Mouse (Mus musculus): ENCODE measurements at regions not wholly inside any gene's neighbourhood (a gene's known extent, or its start where the extent isn't known, plus 50 kb on each side); places are given as distances from the start of the nearest gene placed in this dataset.
A peak's percentile ranks its signal among the peaks of the same experiment; 100 is the strongest.

DNA sequence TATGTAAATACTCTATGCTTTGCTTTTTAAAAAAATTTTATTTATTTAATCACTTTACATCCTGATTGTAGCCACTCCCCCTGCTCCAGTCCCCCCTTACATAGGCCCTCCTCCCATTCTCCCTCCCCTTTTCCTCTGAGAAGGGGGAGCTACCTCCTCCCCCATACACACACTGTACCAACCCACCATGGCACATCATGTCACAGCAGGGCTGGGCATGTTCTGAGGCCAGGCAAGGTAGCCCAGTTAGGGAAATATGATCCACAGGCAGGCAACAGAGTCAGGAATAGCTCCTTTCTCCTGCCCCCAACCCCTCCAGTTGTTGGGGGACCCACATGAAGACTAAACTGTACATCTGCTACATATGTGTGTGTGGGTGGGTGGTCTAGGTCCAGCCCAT, 1130.7 kb upstream of the Gulo start:
- no peak for DNase-seq (ENCODE audit: low read depth, low spot score)

DNA sequence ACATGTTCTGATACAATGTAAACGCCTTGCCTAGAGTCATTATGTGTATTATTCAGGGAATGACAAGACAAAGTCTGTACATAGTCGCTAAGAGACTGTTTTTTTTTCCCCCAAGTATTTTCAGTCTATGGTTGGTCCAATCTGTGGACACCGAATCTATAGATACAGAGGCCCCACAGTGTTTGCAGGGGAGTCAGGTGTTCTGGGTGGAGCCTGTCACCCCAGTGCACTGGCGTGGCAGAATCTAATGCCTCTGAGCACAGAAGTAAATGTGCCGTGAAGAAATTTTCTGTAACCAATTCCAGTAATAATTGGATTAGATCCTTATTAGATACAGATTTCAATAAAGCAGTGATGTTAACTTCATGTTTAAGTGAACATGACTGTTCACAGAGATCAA, 1130.1 kb upstream of the Gulo start:
- no peak for DNase-seq (ENCODE audit: low read depth, low spot score)

DNA sequence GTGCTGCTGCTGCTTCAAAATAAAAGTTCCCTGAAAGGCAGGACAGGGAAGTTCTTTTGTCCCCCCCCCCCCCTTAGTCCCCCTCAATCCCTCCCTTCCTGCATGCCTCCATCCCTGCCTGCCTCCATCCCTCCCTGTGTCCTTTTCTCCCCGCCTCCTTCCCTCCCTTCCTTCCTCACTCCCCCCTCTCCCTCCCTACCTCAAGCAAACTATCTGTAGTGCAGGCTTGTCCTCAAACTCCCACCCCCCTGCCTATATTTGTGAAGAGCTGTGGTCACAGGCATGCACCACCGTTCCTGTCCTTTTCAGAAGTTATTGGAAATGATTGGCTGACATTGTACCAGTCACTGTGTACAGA, 1127.1 kb upstream of the Gulo start:
- DNase-seq (ENCODE audit: low read depth, low spot score), result no peak

DNA sequence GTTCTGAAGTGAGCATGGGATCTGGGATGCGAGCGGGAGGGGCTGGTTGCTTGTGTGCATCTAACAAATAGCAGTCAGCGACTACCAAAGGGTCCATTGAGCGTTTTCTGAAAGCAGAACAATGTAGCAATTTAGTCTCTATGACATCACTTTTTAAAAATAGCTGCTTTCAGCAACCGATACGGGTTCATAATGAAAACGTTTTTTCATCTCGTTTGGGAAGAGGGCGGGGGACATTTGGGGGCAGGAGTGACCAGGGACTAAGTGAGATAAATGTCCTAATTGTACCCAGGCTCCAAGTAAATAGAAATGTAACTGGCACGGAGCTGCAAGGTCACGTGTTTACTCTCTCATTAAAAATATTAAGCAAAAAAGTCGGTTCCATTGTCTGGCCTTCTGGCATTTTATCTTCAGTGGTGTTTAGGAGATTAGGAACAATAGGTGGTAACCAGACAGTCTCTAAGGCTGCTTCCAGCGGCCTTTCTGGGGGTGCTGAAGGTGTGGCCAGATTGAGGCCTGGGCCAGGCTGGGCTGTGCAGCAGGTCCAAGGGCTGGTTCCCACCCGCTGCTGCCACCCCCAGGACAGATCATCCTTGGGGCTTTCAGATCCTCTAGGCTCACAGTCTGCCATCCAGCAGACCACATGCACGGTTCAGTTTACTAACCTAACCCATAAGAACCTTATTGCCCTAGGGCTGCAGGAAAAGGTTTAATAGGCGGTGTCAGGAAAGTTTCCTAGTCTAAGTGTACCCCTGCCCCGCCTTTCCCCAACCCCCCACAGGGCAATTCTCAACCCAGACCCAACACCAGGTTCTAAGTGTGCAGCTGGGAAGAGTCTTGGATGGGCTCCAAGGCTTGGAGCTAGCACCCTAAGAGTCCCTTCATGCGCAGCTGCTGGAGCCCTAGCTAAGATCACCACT, 1126.5 kb upstream of the Gulo start:
- DNase-seq (ENCODE audit: low read depth, low spot score), result peak; percentile 16

DNA sequence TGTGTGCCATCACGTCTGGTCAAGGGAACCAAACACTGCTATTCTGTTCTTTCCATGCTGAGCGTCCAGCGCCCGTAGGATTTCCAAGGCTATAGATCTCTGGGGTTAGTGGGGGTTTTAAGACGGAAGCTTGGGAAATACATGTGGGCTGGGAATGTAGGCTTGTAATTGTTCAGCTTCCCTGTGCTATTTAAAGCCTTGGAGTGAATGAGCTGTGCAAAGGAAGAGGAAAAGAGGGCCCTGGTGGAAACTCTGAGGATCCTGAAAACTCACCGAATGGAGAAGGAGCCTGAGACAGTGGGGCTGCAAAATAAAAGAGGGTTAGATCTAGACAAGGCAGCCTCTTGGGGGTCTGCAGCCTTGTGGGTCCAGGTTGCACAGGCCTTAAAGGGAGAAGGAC, 1124.2 kb upstream of the Gulo start:
- DNase-seq (ENCODE audit: low read depth, low spot score), result no peak

DNA sequence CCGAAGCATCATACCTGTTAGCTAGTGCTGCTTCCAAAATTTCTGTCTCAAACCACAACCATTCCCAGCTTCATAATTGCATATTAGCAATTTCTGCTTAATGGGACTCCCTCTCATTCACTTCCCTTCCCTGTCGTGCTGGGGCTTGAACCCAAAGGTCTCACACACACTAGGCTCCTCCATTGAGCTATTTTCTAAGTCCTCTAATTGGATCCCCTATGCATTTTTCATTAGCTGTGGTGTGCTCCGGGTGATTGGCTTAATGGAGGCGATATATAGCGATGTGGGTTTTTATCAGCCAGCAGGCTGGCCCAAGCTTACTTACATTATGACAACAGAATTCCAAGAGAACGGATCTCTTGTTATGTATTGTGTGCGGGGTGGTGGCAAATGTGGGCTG, 1118.1 kb upstream of the Gulo start:
- DNase-seq (ENCODE audit: low read depth, low spot score), result no peak

DNA sequence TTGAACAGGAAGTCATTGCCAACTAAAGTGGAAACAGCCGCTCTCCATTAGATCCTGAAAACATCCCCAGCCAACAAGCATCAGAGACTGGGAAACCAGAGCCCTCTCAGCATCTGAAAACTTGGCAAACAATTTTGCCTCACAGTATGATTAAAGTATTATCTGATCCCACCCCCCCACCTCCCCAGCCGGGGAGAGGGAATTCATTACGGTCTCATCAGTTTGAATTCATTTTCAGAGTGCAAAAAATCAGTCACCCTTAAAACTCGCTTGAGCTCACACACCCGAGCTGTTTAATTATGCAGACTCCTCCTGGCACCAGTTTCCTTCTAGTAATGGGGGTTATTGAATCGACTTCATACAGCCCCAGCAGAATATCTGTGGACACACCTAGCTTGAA, 1117.2 kb upstream of the Gulo start:
- DNase-seq (ENCODE audit: low read depth, low spot score), result no peak

DNA sequence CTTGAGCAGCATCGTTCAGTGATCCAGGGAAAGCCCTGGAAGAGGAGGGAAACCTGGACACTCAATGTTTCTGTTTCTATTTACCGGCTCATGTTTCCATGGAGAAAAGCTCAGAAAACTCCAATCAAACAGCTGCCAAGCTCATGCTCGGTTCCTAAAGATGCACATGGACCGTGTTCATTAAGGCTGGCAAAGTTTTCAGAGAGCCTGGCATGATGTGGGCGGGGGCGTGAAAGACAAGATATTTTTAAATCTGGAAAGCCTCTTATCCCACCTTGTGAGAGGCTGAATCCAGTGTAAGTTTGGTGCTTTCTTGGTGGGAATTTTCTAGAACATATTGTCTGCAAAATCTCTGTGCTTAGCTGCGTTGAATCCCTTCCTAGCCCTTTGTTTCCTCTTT, 1114.3 kb upstream of the Gulo start:
- DNase-seq (ENCODE audit: low read depth, low spot score), result no peak
